Mouse (Mus musculus): ENCODE measurements at regions not wholly inside any gene's neighbourhood (a gene's known extent, or its start where the extent isn't known, plus 50 kb on each side); places are given as distances from the start of the nearest gene placed in this dataset.
"Not testable (repeated sequence)": the region's sequence is repeated elsewhere in the genome, so short reads cannot be mapped to it uniquely, and the experiment has no call there.

- DNase-seq (ENCODE audit: low read depth, low spot score): no peak
Observed at GRCm38 (mm10) chr15:14815556-14815955, 1642.1 kb upstream of the Cdh6 start.

GRCm38 (mm10) chr15:14806849-14807248, 1633.4 kb upstream of the Cdh6 start:
- DNase-seq (ENCODE audit: low read depth, low spot score): no peak

- no peak for DNase-seq (ENCODE audit: low read depth, low spot score)
Observed at GRCm38 (mm10) chr15:14795221-14795620, 1621.7 kb upstream of the Cdh6 start.

GRCm38 (mm10) chr15:14780727-14781126, 1607.3 kb upstream of the Cdh6 start:
- DNase-seq (ENCODE audit: low read depth, low spot score): no peak

- no peak for DNase-seq (ENCODE audit: low read depth, low spot score)
Observed at GRCm38 (mm10) chr15:14741733-14742132, 1568.3 kb upstream of the Cdh6 start.

GRCm38 (mm10) chr15:14697925-14698324, 1524.5 kb upstream of the Cdh6 start:
- not testable (repeated sequence) for DNase-seq (ENCODE audit: low read depth, low spot score)

- no peak for DNase-seq (ENCODE audit: low read depth, low spot score)
Observed at GRCm38 (mm10) chr15:14696481-14696880, 1523.0 kb upstream of the Cdh6 start.

GRCm38 (mm10) chr15:14689141-14689540, 1515.7 kb upstream of the Cdh6 start:
- DNase-seq (ENCODE audit: low read depth, low spot score): peak; percentile 0

- no peak for DNase-seq (ENCODE audit: low read depth, low spot score)
Observed at GRCm38 (mm10) chr15:14642291-14642690, 1468.8 kb upstream of the Cdh6 start.

GRCm38 (mm10) chr15:14628523-14628922, 1455.0 kb upstream of the Cdh6 start:
- peak; percentile 28 for DNase-seq (ENCODE audit: low read depth, low spot score)

GRCm38 (mm10) chr15:14606691-14607090, 1433.2 kb upstream of the Cdh6 start:
- DNase-seq (ENCODE audit: low read depth, low spot score): no peak

Data from telencephalon, adult 2 months (tissue).